Mouse (Mus musculus): ENCODE measurements at regions not wholly inside any gene's neighbourhood (a gene's known extent, or its start where the extent isn't known, plus 50 kb on each side); places are given as distances from the start of the nearest gene placed in this dataset.
"Not testable (repeated sequence)": the region's sequence is repeated elsewhere in the genome, so short reads cannot be mapped to it uniquely, and the experiment has no call there.

DNA sequence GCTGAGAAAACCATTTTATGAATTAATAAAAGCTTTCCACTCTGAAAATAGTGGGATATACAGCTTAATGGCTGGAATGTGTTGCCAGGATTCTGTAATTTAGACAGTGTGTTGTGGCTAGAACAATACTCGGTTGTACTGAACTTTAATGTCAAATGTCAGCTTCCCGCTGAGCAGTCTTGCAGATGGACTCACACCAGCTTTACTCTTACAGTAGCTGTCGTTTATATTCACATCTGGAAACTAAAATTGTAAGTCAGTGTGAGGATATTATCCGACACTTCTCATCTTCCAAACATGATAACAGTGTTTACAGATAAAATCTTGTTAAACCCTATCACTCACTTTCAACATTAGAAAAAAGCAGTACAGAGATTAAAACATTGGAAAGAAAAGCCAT, 328.3 kb upstream of the Gje1 start:
- Histone ChIP-seq H3K9ac (ENCODE audit: low read length) (no peak overlapping the region), H3K9me3 (ENCODE audit: control insufficient read depth, low read length) (no peaks in the 10 kb centered on the region), H3K27ac (ENCODE audit: low read length) (no peak overlapping the region), H3K4me3 (ENCODE audit: low read length) (no peak overlapping the region), H3K36me3 (ENCODE audit: control insufficient read depth, insufficient read depth, low read length) (no peaks in the 10 kb centered on the region), H3K27me3 (ENCODE audit: control insufficient read depth, insufficient read depth, low read depth, low read length) (no peaks in the 10 kb centered on the region), H3K4me2 (ENCODE audit: low read depth, low read length) (no peak overlapping the region), H3K4me1 (replicated peaks; ENCODE audit: control insufficient read depth, insufficient read depth, low read length) (no peaks in the 10 kb centered on the region)
- ATAC-seq (ENCODE audit: low read depth), result peak; percentile 80
- 47% methylated on average over 4 of the region's 4 CpGs for WGBS

DNA sequence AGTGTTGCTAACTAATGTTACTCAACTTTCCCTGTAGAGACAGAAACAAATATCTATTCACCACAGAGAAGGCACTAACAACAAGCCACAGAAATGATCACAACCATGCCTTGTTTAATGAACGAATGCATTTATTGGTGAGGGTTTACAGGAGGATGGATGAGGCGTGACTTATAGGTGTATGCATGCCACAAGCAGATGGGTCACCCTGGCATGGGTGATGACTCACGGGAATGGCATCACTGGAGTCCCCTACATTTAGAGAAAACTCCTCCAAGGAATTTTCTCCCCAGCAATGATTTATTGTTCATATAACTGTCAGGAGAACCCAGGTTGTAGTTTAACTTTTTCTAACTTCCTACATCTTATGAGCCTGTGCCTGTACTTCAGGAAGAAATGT, 319.6 kb upstream of the Gje1 start:
- H3K4me2 ChIP-seq (ENCODE audit: low read depth, low read length), result no peak overlapping the region
- 83% methylated on average over 3 of the region's 3 CpGs for WGBS
- H3K9ac ChIP-seq (ENCODE audit: low read length), result no peak overlapping the region
- no peak overlapping the region for H3K27ac ChIP-seq (ENCODE audit: low read length)
- H3K36me3 ChIP-seq (ENCODE audit: control insufficient read depth, insufficient read depth, low read length), result no peaks in the 10 kb centered on the region
- H3K27me3 ChIP-seq (ENCODE audit: control insufficient read depth, insufficient read depth, low read depth, low read length), result no peaks in the 10 kb centered on the region
- no peaks in the 10 kb centered on the region for H3K9me3 ChIP-seq (ENCODE audit: control insufficient read depth, low read length)
- no peak for ATAC-seq (ENCODE audit: low read depth)
- no peak overlapping the region for H3K4me3 ChIP-seq (ENCODE audit: low read length)
- no peaks in the 10 kb centered on the region for H3K4me1 ChIP-seq (replicated peaks; ENCODE audit: control insufficient read depth, insufficient read depth, low read length)

DNA sequence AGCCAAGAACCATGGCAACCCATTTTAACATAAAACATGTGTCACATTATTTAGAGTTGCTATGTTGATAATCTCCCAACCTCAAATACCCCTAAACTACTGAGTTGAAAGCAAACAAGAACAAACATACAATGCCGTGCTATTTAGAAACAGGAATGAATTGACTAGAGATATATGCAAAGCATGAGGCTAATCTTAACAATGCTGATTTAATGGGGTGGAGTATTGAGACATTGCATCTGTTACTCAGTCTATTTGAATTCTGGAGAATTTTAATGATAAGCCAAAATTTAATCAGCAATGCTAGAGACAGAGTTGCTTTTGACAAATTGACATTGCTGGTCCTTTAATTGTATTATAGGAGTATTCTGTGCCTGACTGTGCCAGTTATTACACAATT, 313.5 kb upstream of the Gje1 start:
- H3K4me3 ChIP-seq (ENCODE audit: low read length), result no peak overlapping the region
- no peaks in the 10 kb centered on the region for H3K36me3 ChIP-seq (ENCODE audit: control insufficient read depth, insufficient read depth, low read length)
- peak; percentile 99 for ATAC-seq (ENCODE audit: low read depth)
- H3K27me3 ChIP-seq (ENCODE audit: control insufficient read depth, insufficient read depth, low read depth, low read length), result no peaks in the 10 kb centered on the region
- no peak overlapping the region for H3K27ac ChIP-seq (ENCODE audit: low read length)
- no peak overlapping the region for H3K9ac ChIP-seq (ENCODE audit: low read length)
- H3K4me2 ChIP-seq (ENCODE audit: low read depth, low read length), result no peak overlapping the region
- no peaks in the 10 kb centered on the region for H3K9me3 ChIP-seq (ENCODE audit: control insufficient read depth, low read length)
- WGBS, result 33% methylated on average over 1 of the region's 1 CpGs
- no peaks in the 10 kb centered on the region for H3K4me1 ChIP-seq (replicated peaks; ENCODE audit: control insufficient read depth, insufficient read depth, low read length)

DNA sequence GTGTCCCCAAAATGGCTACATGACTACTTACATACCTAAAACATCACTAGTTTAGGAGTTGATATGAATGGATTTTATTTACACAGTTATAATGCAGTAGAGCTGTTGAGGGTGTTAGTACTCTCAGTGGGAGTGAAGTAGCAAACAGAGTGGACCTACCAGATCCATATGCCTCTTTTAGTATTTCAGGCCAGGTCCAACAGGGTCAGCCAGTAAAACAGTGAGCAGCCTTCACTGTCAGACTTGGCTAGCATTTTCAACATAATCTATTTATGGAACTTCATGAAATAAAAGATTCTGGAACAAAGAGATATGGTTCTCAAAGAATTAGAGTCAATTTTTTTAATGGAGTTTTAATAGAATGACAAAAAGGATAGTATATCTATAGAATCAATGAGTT, 311.1 kb upstream of the Gje1 start:
- Histone ChIP-seq H3K36me3 (ENCODE audit: control insufficient read depth, insufficient read depth, low read length) (no peaks in the 10 kb centered on the region), H3K9ac (ENCODE audit: low read length) (no peak overlapping the region), H3K27me3 (ENCODE audit: control insufficient read depth, insufficient read depth, low read depth, low read length) (no peaks in the 10 kb centered on the region), H3K4me1 (replicated peaks; ENCODE audit: control insufficient read depth, insufficient read depth, low read length) (no peaks in the 10 kb centered on the region), H3K4me2 (ENCODE audit: low read depth, low read length) (no peak overlapping the region), H3K9me3 (ENCODE audit: control insufficient read depth, low read length) (no peaks in the 10 kb centered on the region), H3K4me3 (ENCODE audit: low read length) (no peak overlapping the region), H3K27ac (ENCODE audit: low read length) (no peak overlapping the region)
- ATAC-seq (ENCODE audit: low read depth), result no peak

DNA sequence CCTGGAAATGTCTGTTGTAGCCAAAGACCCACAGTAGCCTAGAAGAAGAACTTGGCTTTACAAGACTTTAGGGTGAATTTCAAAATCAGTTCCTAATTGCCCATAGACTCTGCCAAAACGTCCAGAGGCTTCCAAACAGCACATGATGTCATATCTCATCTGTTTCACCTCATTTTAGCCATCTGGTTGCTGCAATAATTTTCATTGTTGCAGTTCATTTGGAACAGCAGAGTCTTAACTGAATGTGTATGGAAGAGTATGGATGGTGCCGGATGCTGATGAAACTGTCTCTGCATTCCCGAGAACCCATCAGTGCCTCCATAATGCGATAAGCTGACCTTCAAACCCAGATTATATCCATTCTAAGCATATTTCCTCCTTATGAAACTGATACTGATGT, 295.9 kb upstream of the Gje1 start:
- ATAC-seq (ENCODE audit: low read depth), result peak; percentile 95
- no peaks in the 10 kb centered on the region for H3K9me3 ChIP-seq (ENCODE audit: control insufficient read depth, low read length)
- 52% methylated on average over 4 of the region's 4 CpGs for WGBS
- no peak overlapping the region for H3K27ac ChIP-seq (ENCODE audit: low read length)
- H3K4me3 ChIP-seq (ENCODE audit: low read length), result no peak overlapping the region
- no peaks in the 10 kb centered on the region for H3K27me3 ChIP-seq (ENCODE audit: control insufficient read depth, insufficient read depth, low read depth, low read length)
- H3K36me3 ChIP-seq (ENCODE audit: control insufficient read depth, insufficient read depth, low read length), result no peaks in the 10 kb centered on the region
- H3K4me2 ChIP-seq (ENCODE audit: low read depth, low read length), result no peak overlapping the region
- H3K4me1 ChIP-seq (replicated peaks; ENCODE audit: control insufficient read depth, insufficient read depth, low read length), result no peaks in the 10 kb centered on the region
- H3K9ac ChIP-seq (ENCODE audit: low read length), result no peak overlapping the region

DNA sequence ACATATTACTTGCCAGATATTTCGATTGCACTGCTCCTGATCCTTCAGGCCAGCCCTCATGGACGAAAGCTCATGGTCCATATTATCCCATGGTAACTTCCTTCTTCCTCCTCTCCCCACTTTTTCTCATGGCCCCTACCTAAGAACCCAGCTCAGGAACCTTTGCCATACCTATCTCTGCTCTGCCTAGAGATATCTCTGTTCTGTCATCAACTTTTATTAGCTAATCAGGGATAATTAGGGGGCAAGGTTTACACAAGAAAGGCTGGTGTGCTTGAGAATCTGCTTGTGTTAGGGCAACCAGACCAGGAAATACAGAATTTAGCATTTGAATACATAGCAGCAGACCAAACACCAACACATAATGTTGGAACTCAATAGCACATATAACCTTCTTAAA, 278.4 kb upstream of the Gje1 start:
- 69% methylated on average over 2 of the region's 2 CpGs for WGBS

DNA sequence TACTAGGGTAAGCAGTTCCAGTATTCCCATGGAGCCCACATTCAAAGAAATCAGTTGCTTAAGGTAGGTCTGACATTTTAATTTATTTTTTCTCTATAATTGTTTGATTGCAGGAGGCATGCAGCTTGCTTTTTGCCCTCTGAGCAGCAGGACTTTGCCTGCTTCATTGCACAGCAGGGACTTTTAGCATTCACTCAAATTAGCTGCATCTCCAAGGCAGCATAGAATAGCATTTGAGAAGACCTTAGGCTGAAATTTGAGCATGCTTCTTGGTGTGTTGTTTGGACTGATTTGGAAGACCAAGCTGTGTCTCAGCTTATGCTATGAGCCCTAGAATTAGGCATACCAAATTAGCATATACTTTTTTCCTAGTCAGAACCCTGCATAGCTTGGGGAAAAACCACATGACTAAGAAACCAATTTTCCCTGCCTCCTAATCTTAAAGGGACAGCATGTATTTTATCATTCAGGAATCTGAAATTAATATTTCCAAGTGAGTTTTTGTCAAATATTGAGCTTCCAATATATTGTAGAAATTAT, 271.7 kb upstream of the Gje1 start:
- no peak overlapping the region for H3K4me3 ChIP-seq (ENCODE audit: low read length)
- H3K4me2 ChIP-seq (ENCODE audit: low read depth, low read length), result no peak overlapping the region
- no peaks in the 10 kb centered on the region for H3K4me1 ChIP-seq (replicated peaks; ENCODE audit: control insufficient read depth, insufficient read depth, low read length)
- no peaks in the 10 kb centered on the region for H3K36me3 ChIP-seq (ENCODE audit: control insufficient read depth, insufficient read depth, low read length)
- H3K27ac ChIP-seq (ENCODE audit: low read length), result no peak overlapping the region
- H3K9me3 ChIP-seq (ENCODE audit: control insufficient read depth, low read length), result no peaks in the 10 kb centered on the region
- no peaks in the 10 kb centered on the region for H3K27me3 ChIP-seq (ENCODE audit: control insufficient read depth, insufficient read depth, low read depth, low read length)
- no peak for ATAC-seq (ENCODE audit: low read depth)
- H3K9ac ChIP-seq (ENCODE audit: low read length), result no peak overlapping the region

More for the DNA sequence above, 278.4 kb upstream of the Gje1 start:
- H3K4me1 ChIP-seq (replicated peaks; ENCODE audit: control insufficient read depth, insufficient read depth, low read length), result no peaks in the 10 kb centered on the region
- H3K4me3 ChIP-seq (ENCODE audit: low read length), result no peak overlapping the region
- H3K27ac ChIP-seq (ENCODE audit: low read length), result no peak overlapping the region
- no peaks in the 10 kb centered on the region for H3K36me3 ChIP-seq (ENCODE audit: control insufficient read depth, insufficient read depth, low read length)
- H3K9me3 ChIP-seq (ENCODE audit: control insufficient read depth, low read length), result no peaks in the 10 kb centered on the region
- H3K4me2 ChIP-seq (ENCODE audit: low read depth, low read length), result no peak overlapping the region
- no peaks in the 10 kb centered on the region for H3K27me3 ChIP-seq (ENCODE audit: control insufficient read depth, insufficient read depth, low read depth, low read length)
- ATAC-seq (ENCODE audit: low read depth), result no peak
- H3K9ac ChIP-seq (ENCODE audit: low read length), result no peak overlapping the region

DNA sequence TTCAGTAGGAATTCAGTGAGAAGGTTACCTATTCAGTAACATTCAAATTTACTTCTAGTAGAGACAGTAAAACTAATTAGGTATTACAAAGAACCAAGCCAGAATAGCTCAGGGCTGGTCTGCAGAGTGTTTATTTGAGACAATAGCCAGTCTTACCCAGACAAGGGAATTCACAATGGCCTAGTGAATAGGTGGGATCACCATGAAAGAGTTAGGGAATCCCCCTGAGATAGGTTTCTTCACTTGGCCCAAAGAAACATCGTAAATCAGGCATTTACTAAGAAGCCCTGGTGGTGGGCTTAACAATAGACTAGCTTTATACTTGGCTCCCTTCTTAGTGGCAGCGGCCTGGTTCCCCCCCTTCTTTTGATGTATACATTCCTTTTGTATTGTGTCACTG, 268.6 kb upstream of the Gje1 start:
- not testable (repeated sequence) for H3K27ac ChIP-seq (ENCODE audit: low read length); ATAC-seq (ENCODE audit: low read depth); H3K36me3 ChIP-seq (ENCODE audit: control insufficient read depth, insufficient read depth, low read length); H3K4me1 ChIP-seq (replicated peaks; ENCODE audit: control insufficient read depth, insufficient read depth, low read length); H3K4me3 ChIP-seq (ENCODE audit: low read length); H3K9ac ChIP-seq (ENCODE audit: low read length); H3K27me3 ChIP-seq (ENCODE audit: control insufficient read depth, insufficient read depth, low read depth, low read length); H3K9me3 ChIP-seq (ENCODE audit: control insufficient read depth, low read length); H3K4me2 ChIP-seq (ENCODE audit: low read depth, low read length)
- 73% methylated on average over 2 of the region's 2 CpGs for WGBS

DNA sequence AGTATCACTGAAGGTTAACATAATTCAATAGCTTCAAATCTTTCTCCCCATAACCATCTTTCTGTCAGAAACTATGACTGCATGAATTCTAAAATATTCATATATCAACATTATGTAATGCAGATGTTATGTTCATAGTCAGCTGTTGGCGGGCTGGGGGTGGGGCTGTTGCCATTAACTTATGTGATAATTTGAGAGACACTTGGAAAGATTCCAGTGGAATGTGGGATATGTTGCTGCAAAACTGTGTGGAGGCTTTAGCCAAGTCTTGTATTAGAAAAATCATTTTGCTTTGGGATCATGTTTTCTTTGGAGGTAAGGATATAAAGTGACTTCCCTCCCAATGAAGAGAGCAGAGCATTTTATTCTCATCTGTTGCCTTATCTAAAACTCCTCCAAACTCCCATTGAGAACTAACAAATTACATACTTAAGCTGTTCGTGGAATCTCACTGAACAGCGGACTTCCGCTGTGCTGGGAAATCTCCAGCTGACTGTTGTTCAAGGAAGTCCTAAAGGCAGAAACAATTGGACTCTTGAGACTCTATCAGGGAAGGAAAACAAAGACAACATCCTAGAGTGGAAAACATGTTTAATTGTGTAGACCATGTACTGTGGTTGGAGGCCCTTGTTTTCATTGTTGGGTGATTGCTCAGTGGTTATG, 260.2 kb upstream of the Gje1 start:
- no peaks in the 10 kb centered on the region for H3K27me3 ChIP-seq (ENCODE audit: control insufficient read depth, insufficient read depth, low read depth, low read length)
- no peak overlapping the region for H3K4me3 ChIP-seq (ENCODE audit: low read length)
- H3K36me3 ChIP-seq (ENCODE audit: control insufficient read depth, insufficient read depth, low read length), result no peaks in the 10 kb centered on the region
- 41% methylated on average over 4 of the region's 4 CpGs for WGBS
- peak overlapping the region; percentile 5; the same call in 1 of the 2 replicates for H3K27ac ChIP-seq (ENCODE audit: low read length)
- no peak overlapping the region for H3K9ac ChIP-seq (ENCODE audit: low read length)
- H3K4me2 ChIP-seq (ENCODE audit: low read depth, low read length), result no peak overlapping the region
- no peaks in the 10 kb centered on the region for H3K4me1 ChIP-seq (replicated peaks; ENCODE audit: control insufficient read depth, insufficient read depth, low read length)
- peak; percentile 64 for ATAC-seq (ENCODE audit: low read depth)
- H3K9me3 ChIP-seq (ENCODE audit: control insufficient read depth, low read length), result no peaks in the 10 kb centered on the region

Data from lung, embryonic 16.5 days (tissue).